Mouse (Mus musculus): ENCODE measurements at regions not wholly inside any gene's neighbourhood (a gene's known extent, or its start where the extent isn't known, plus 50 kb on each side); places are given as distances from the start of the nearest gene placed in this dataset.

GRCm38 (mm10) chr3:37909821-37910220 lies 185.5 kb upstream of the Gm5148 start:
- ATAC-seq: no peak

- no peak for ATAC-seq
Observed at GRCm38 (mm10) chr3:37909008-37909407, 184.7 kb upstream of the Gm5148 start.

GRCm38 (mm10) chr3:37908456-37908855 lies 184.2 kb upstream of the Gm5148 start:
- ATAC-seq: no peak

GRCm38 (mm10) chr3:37907432-37908088 lies 183.3 kb upstream of the Gm5148 start:
- no peak for ATAC-seq

- no peak for ATAC-seq
Observed at GRCm38 (mm10) chr3:37906806-37907251, 182.5 kb upstream of the Gm5148 start.

- ATAC-seq: no peak
Observed at GRCm38 (mm10) chr3:37904188-37904587, 179.9 kb upstream of the Gm5148 start.

GRCm38 (mm10) chr3:37903482-37903881 lies 179.2 kb upstream of the Gm5148 start:
- no peak for ATAC-seq

GRCm38 (mm10) chr3:37903021-37903420 lies 178.7 kb upstream of the Gm5148 start:
- no peak for ATAC-seq

- ATAC-seq: no peak
Observed at GRCm38 (mm10) chr3:37897392-37897791, 173.1 kb upstream of the Gm5148 start.

GRCm38 (mm10) chr3:37896821-37897311 lies 172.6 kb upstream of the Gm5148 start:
- no peak for ATAC-seq

- no peak for ATAC-seq
Observed at GRCm38 (mm10) chr3:37894599-37894998, 170.3 kb upstream of the Gm5148 start.

GRCm38 (mm10) chr3:37890202-37890601 lies 165.9 kb upstream of the Gm5148 start:
- ATAC-seq: no peak

- no peak for ATAC-seq
Observed at GRCm38 (mm10) chr3:37888455-37888854, 164.2 kb upstream of the Gm5148 start.

GRCm38 (mm10) chr3:37887711-37888110 lies 163.4 kb upstream of the Gm5148 start:
- ATAC-seq: no peak

GRCm38 (mm10) chr3:37886705-37887454 lies 162.6 kb upstream of the Gm5148 start:
- no peak for ATAC-seq

GRCm38 (mm10) chr3:37885776-37886175 lies 161.5 kb upstream of the Gm5148 start:
- no peak for ATAC-seq

GRCm38 (mm10) chr3:37882417-37882816 lies 158.1 kb upstream of the Gm5148 start:
- ATAC-seq: no peak

GRCm38 (mm10) chr3:37881016-37881415 lies 156.7 kb upstream of the Gm5148 start:
- no peak for ATAC-seq

- ATAC-seq: no peak
Observed at GRCm38 (mm10) chr3:37879056-37879455, 154.8 kb upstream of the Gm5148 start.

- no peak for ATAC-seq
Observed at GRCm38 (mm10) chr3:37876016-37876765, 151.9 kb upstream of the Gm5148 start.

- no peak for ATAC-seq
Observed at GRCm38 (mm10) chr3:37875331-37876015, 151.2 kb upstream of the Gm5148 start.

- no peak for ATAC-seq
Observed at GRCm38 (mm10) chr3:37874864-37875263, 150.6 kb upstream of the Gm5148 start.

- ATAC-seq: no peak
Observed at GRCm38 (mm10) chr3:37874346-37874745, 150.1 kb upstream of the Gm5148 start.

Data from activated CD4-positive, CD25-positive, alpha-beta regulatory T cell, adult 4 months (primary cell).